Mouse (Mus musculus) 3T3-L1 (cell line): ENCODE data around the gene Olfr1008.
A peak's percentile ranks its signal among the peaks of the same experiment; 100 is the strongest.
"Not testable (repeated sequence)": the region's sequence is repeated elsewhere in the genome, so short reads cannot be mapped to it uniquely, and the experiment has no call there.

ENCODE experiments used
- DNase-seq: peaks from one replicate; pipeline ENCODE4 v3.0.0-alpha.2; 2015; ENCODE audit warnings: low read depth, low spot score

The Olfr1008 gene

GRCm38 (mm10) chr2:85689131-85689530 is at the start of gene Olfr1008:
Olfr1008 (plus strand) TSS chr2:85689431.
- no peak for DNase-seq

GRCm38 (mm10) chr2:85650604-85651003 is 38.6 kb upstream of the Olfr1008 start, which contains the start of gene Olfr1002:
Olfr1002 (minus strand) TSS chr2:85650704.
- DNase-seq: no peak

GRCm38 (mm10) chr2:85664355-85664754 is 24.9 kb upstream of the Olfr1008 start, which contains the start of gene Olfr154:
Olfr154 (minus strand) TSS chr2:85664455.
- not testable (repeated sequence) for DNase-seq

- DNase-seq: no peak
Measured at GRCm38 (mm10) chr2:85678667-85679066, 10.6 kb upstream of the Olfr1008 start, which contains the start of gene Olfr1006. Olfr1006 (minus strand) TSS chr2:85678767.

- not testable (repeated sequence) for DNase-seq
Measured at GRCm38 (mm10) chr2:85710680-85711079, 21.4 kb downstream of the Olfr1008 start.

GRCm38 (mm10) chr2:85711159-85711558 is 21.9 kb downstream of the Olfr1008 start:
- DNase-seq: no peak

- DNase-seq: no peak
Measured at GRCm38 (mm10) chr2:85715119-85715518, 25.9 kb downstream of the Olfr1008 start, which contains the start of gene Olfr1009. Olfr1009 (plus strand) TSS chr2:85715419.

- peak; percentile 60 for DNase-seq
Measured at GRCm38 (mm10) chr2:85725793-85726192, 36.6 kb downstream of the Olfr1008 start.
